Comparison of ENCODE assay signal across 8 mouse cellular contexts in genomic region chr6:86732276-86733173, GRCm38 (mm10). TPM values are rescaled to one million over a fixed set of nuclear protein-coding genes. Genes with fewer than 3 reads are reported as not detected.
A peak's percentile ranks its signal among the peaks of the same experiment; 100 is the strongest.
DNase-seq lines count a peak whose midpoint lies in the region; ATAC-seq and TF ChIP-seq lines count a peak whose summit lies in the region.

No protein-coding gene starts in this region.

- WGBS in kidney, embryonic 15.5 days, result under 1% methylated on average over 56 of the region's 62 CpGs
- under 1% methylated on average over 62 of the region's 62 CpGs for WGBS in heart, adult 2 months
- under 1% methylated on average over 58 of the region's 62 CpGs for WGBS in stomach, embryonic 14.5 days

- no peak for TF ChIP-seq RAD21 in MEL (IDR thresholded peaks at IDR 0.05; ENCODE audit: low read depth, low read length)

- peaks cover 12% of the 10 kb centered on the region for H3K79me2 ChIP-seq in MEL (ENCODE audit: control insufficient read depth, insufficient read depth, low read length, poor library complexity)
- peaks cover 4% of the 10 kb centered on the region for H3K79me2 ChIP-seq in heart, adult 2 months (replicated peaks; ENCODE audit: control insufficient read depth, insufficient read depth, low read length)

- peak overlapping the region; percentile 88 for H3K9ac ChIP-seq in kidney, embryonic 15.5 days
- peak overlapping the region; percentile 69 for H3K9ac ChIP-seq in MEL (ENCODE audit: control insufficient read depth, low read depth, low read length, poor library complexity, severe bottlenecking)
- peak overlapping the region; percentile 87 for H3K9ac ChIP-seq in heart, adult 2 months (ENCODE audit: low read depth, low read length)
- H3K9ac ChIP-seq in stomach, embryonic 14.5 days (replicated peaks; ENCODE audit: low read depth, low read length), result peak overlapping the region; percentile 84

- 0 out of 2 replicates have a peak, but pooled peaks cover under 1% of the 10 kb centered on the region for H3K36me3 ChIP-seq in kidney, embryonic 15.5 days
- peaks cover 0 to 16% of the 10 kb centered on the region in 2 experiments; a peak in 2 of 4 replicates for H3K36me3 ChIP-seq in MEL (ENCODE audit: control insufficient read depth in 1 of 2, insufficient read depth in 2 of 2, low read length in 2 of 2)
- no peaks in the 10 kb centered on the region for H3K36me3 ChIP-seq in heart, adult 2 months (ENCODE audit: control insufficient read depth, insufficient read depth, low read length)
- H3K36me3 ChIP-seq in megakaryocyte, embryonic 14.5 days (replicated peaks; ENCODE audit: low read length), result peaks cover 12% of the 10 kb centered on the region
- no peaks in the 10 kb centered on the region for H3K36me3 ChIP-seq in stomach, embryonic 14.5 days (ENCODE audit: control insufficient read depth, insufficient read depth, low read length)

- no peak for TF ChIP-seq POLR2A in MEL (IDR thresholded peaks at IDR 0.05; ENCODE audit: control insufficient read depth in 1 of 2, insufficient read depth in 1 of 2, low read depth in 1 of 2, low read length in 2 of 2, poor library complexity in 1 of 2)
- no peak for TF ChIP-seq POLR2A in heart, adult 2 months (IDR thresholded peaks at IDR 0.05; ENCODE audit: insufficient read depth, low read depth, low read length)

- peak overlapping the region; percentile 99 for H3K4me3 ChIP-seq in kidney, embryonic 15.5 days (replicated peaks)
- H3K4me3 ChIP-seq in MEL (ENCODE audit: control insufficient read depth in 1 of 2, insufficient read depth in 1 of 2, low read depth in 2 of 2, low read length in 2 of 2), result peak overlapping the region; percentile 64 to 86
- H3K4me3 ChIP-seq in heart, adult 2 months, result peak overlapping the region; percentile 90
- H3K4me3 ChIP-seq in megakaryocyte, embryonic 14.5 days (replicated peaks), result peak overlapping the region; percentile 99
- peak overlapping the region; percentile 93 for H3K4me3 ChIP-seq in stomach, embryonic 14.5 days (ENCODE audit: low read depth, low read length)

- no peaks in the 10 kb centered on the region for H3K9me3 ChIP-seq in kidney, embryonic 15.5 days (replicated peaks)
- no peaks in the 10 kb centered on the region for H3K9me3 ChIP-seq in MEL (replicated peaks; ENCODE audit: insufficient read depth, low read length)
- no peaks in the 10 kb centered on the region for H3K9me3 ChIP-seq in megakaryocyte, embryonic 14.5 days
- H3K9me3 ChIP-seq in stomach, embryonic 14.5 days (ENCODE audit: control insufficient read depth, low read depth, low read length), result no peaks in the 10 kb centered on the region

- H3K4me1 ChIP-seq in kidney, embryonic 15.5 days, result peaks cover 21% of the 10 kb centered on the region
- peaks cover 0 to 16% of the 10 kb centered on the region in 2 experiments; a peak in 3 of 4 replicates for H3K4me1 ChIP-seq in MEL (ENCODE audit: control insufficient read depth in 1 of 2, insufficient read depth in 2 of 2, low read length in 2 of 2)
- H3K4me1 ChIP-seq in heart, adult 2 months (ENCODE audit: control insufficient read depth, insufficient read depth, low read length), result no peaks in the 10 kb centered on the region
- peaks cover 43% of the 10 kb centered on the region for H3K4me1 ChIP-seq in megakaryocyte, embryonic 14.5 days
- H3K4me1 ChIP-seq in stomach, embryonic 14.5 days (ENCODE audit: control insufficient read depth, insufficient read depth, low read length), result 0 out of 2 replicates have a peak, but pooled peaks cover 5% of the 10 kb centered on the region

- no peak for TF ChIP-seq EP300 in MEL (IDR thresholded peaks at IDR 0.05; ENCODE audit: low read depth in 1 of 2, low read length in 2 of 2)
- TF ChIP-seq EP300 in heart, adult 2 months (IDR thresholded peaks at IDR 0.05; ENCODE audit: insufficient read depth, low read depth, low read length), result no peak

- DNase-seq in kidney, postnatal 4 days, result no peak
- DNase-seq in MEL (ENCODE audit: low read depth, low spot score), result peak; percentile 54
- peak; percentile 5 for DNase-seq in embryo, embryonic 11.5 days (ENCODE audit: low read depth, low spot score)
- DNase-seq in heart, adult 2 months, result no peak
- DNase-seq in kidney, postnatal 25 days, result peak; percentile 13 to 63

- peak; percentile 61 for ATAC-seq in kidney, embryonic 15.5 days (replicated peaks; ENCODE audit: low FRiP score)
- peak; percentile 50 for ATAC-seq in stomach, embryonic 14.5 days (ENCODE audit: insufficient number of reproducible peaks, insufficient read depth, low FRiP score, low read depth)

- intact Hi-C loops in heart, adult 2 months (cut with DNase I), result loop anchor here (5.0 kb wide), 1 partner anchor 50 kb away; the partner anchor contains the start of gene Snrnp27

- no peaks in the 10 kb centered on the region for H3K27me3 ChIP-seq in kidney, embryonic 15.5 days
- no peaks in the 10 kb centered on the region for H3K27me3 ChIP-seq in MEL (ENCODE audit: control insufficient read depth in 1 of 2, insufficient read depth in 2 of 2, low read length in 2 of 2)
- H3K27me3 ChIP-seq in heart, adult 2 months (ENCODE audit: control insufficient read depth, insufficient read depth, low read length), result no peaks in the 10 kb centered on the region
- no peaks in the 10 kb centered on the region for H3K27me3 ChIP-seq in megakaryocyte, embryonic 14.5 days (replicated peaks)
- no peaks in the 10 kb centered on the region for H3K27me3 ChIP-seq in stomach, embryonic 14.5 days (ENCODE audit: control insufficient read depth, insufficient read depth, low read length)

- peak overlapping the region; percentile 74 for H3K27ac ChIP-seq in kidney, embryonic 15.5 days
- H3K27ac ChIP-seq in MEL (ENCODE audit: control insufficient read depth, low read depth, low read length), result peak overlapping the region; percentile 23
- H3K27ac ChIP-seq in heart, adult 2 months, result peak overlapping the region; percentile 75
- H3K27ac ChIP-seq in stomach, embryonic 14.5 days (ENCODE audit: low read length), result peak overlapping the region; percentile 77

- H3K4me2 ChIP-seq in kidney, embryonic 15.5 days, result peak overlapping the region; percentile 97
- H3K4me2 ChIP-seq in stomach, embryonic 14.5 days (replicated peaks; ENCODE audit: low read depth, low read length), result peak overlapping the region; percentile 96

- no peak for TF ChIP-seq CTCF in MEL (IDR thresholded peaks at IDR 0.05 in 2 of 3, conservative IDR thresholded peaks at IDR 0.05 in 1 of 3; ENCODE audit: control insufficient read depth in 1 of 3, insufficient read depth in 1 of 3, low read depth in 2 of 3, low read length in 3 of 3, poor library complexity in 1 of 3, severe bottlenecking in 1 of 3)
- TF ChIP-seq CTCF in heart, adult 2 months (IDR thresholded peaks at IDR 0.05), result no peak

TF ChIP-seq in MEL, 35 proteins besides CTCF, POLR2A, EP300 and RAD21:
- TF ChIP-seq MAX (IDR thresholded peaks at IDR 0.05; ENCODE audit: low read length) (peak; percentile 51; the same call in 1 of the 2 replicates), GABPA (IDR thresholded peaks at IDR 0.05; ENCODE audit: low read depth, low read length) (no peak), MYB (IDR thresholded peaks at IDR 0.05; ENCODE audit: low read depth, low read length) (0 out of 2 replicates have a peak, but pooled peaks have one; percentile 35)
TF ChIP-seq in MEL: peak in this region for 2.

RNA-seq across cellular contexts. Expression of gene Gmcl1, which starts 0.7 kb away (rescaled TPM):
- 34.1 and 35.0 TPM in 2 replicates for polyA plus RNA-seq in kidney, embryonic 15.5 days (2015; fragmentation: Nextera tagmentation; extraction: Ambion mirVana)
- total RNA-seq in MEL (2012; rRNA removed), result 15.9 TPM in 2 replicates
- polyA plus RNA-seq in MEL (2012; ENCODE audit: insufficient read depth in 1 of 2, insufficient read length in 2 of 2, low read depth in 1 of 2, low replicate concordance in 2 of 2, missing spikeins in 1 of 2), result 10 to 100 TPM; 21.5 to 67.0 TPM
- total RNA-seq in heart, adult 2 months (2021), result 1 to 10 TPM; 4.3 to 5.0 TPM
- 2.7 and 3.7 TPM in 2 replicates for polyA plus RNA-seq in heart, adult 2 months (2012; rRNA removed)
- 4.3 and 7.1 TPM in 2 replicates for polyA plus RNA-seq in megakaryocyte, embryonic 14.5 days (2012; ENCODE audit: insufficient read depth, low replicate concordance)
- polyA plus RNA-seq in stomach, embryonic 14.5 days (2014; fragmentation: Nextera tagmentation; extraction: Ambion mirVana), result 30.9 and 39.8 TPM in 2 replicates

RNA-seq across cellular contexts. Expression of gene Snrnp27, which starts 48.2 kb away (rescaled TPM):
- 106 and 123 TPM in 2 replicates for polyA plus RNA-seq in kidney, embryonic 15.5 days (2015; fragmentation: Nextera tagmentation; extraction: Ambion mirVana)
- 74.8 and 79.3 TPM in 2 replicates for total RNA-seq in MEL (2012; rRNA removed)
- polyA plus RNA-seq in MEL (2012; ENCODE audit: insufficient read depth in 1 of 2, insufficient read length in 2 of 2, low read depth in 1 of 2, low replicate concordance in 2 of 2, missing spikeins in 1 of 2), result 100 to 1,000 TPM; 106 to 225 TPM
- 10 to 100 TPM; 46.6 to 51.7 TPM for total RNA-seq in heart, adult 2 months (2021)
- 13.7 and 16.8 TPM in 2 replicates for polyA plus RNA-seq in heart, adult 2 months (2012; rRNA removed)
- 56.3 and 375 TPM in 2 replicates for polyA plus RNA-seq in megakaryocyte, embryonic 14.5 days (2012; ENCODE audit: insufficient read depth, low replicate concordance)
- 120 and 121 TPM in 2 replicates for polyA plus RNA-seq in stomach, embryonic 14.5 days (2014; fragmentation: Nextera tagmentation; extraction: Ambion mirVana)

Comparison
In these comparisons a context has a peak if more than half of its experiments do, and no peak if none do; other contexts are left out.
1. DNase-seq: peak in MEL (single experiment), embryo, embryonic 11.5 days (single experiment) and kidney, postnatal 25 days (2 of 2); none in kidney, postnatal 4 days (0 of 2) and heart, adult 2 months (0 of 2).
2. H3K27ac ChIP-seq: peak in every context shown above with its lines; median percentile 77 in stomach, embryonic 14.5 days; 75 in heart, adult 2 months; 74 in kidney, embryonic 15.5 days; 23 in MEL.
3. Peak in every context shown above with its lines, with median percentiles within 50 percentile points of each other: H3K4me3 ChIP-seq and H3K9ac ChIP-seq.